Mouse (Mus musculus) adrenal gland, postnatal 10 days (tissue): ENCODE measurements around the gene Prkag2. TPM values are rescaled to one million over a fixed set of nuclear protein-coding genes. Genes with fewer than 3 reads are reported as not detected.

Source experiments
- DNase-seq: peaks from one replicate; pipeline ENCODE4 v3.0.0; 2021; ENCODE audit warnings: mixed read lengths
- total RNA-seq, 2 experiments: library from RNA; stranded (reverse); gene quantifications; 2 replicates each; pipeline ENCODE4 v1.2.3; 2021

The Prkag2 gene
- total RNA-seq, 2 experiments from 2014 or later: 76.5 to 129 TPM

- DNase-seq: no peak
Observed at GRCm38 (mm10) chr5:24967898-24968535, 132.4 kb downstream of the Prkag2 start.

GRCm38 (mm10) chr5:24963776-24964175 lies 136.7 kb downstream of the Prkag2 start:
- DNase-seq: peak; percentile 60

GRCm38 (mm10) chr5:24960791-24961190 lies 139.7 kb downstream of the Prkag2 start:
- peak; percentile 75 for DNase-seq

GRCm38 (mm10) chr5:24959758-24960157 lies 140.7 kb downstream of the Prkag2 start:
- DNase-seq: no peak

GRCm38 (mm10) chr5:24958596-24958995 lies 141.8 kb downstream of the Prkag2 start:
- DNase-seq: no peak

GRCm38 (mm10) chr5:24956891-24957290 lies 143.6 kb downstream of the Prkag2 start:
- DNase-seq: no peak

GRCm38 (mm10) chr5:24952842-24953741 lies 147.3 kb downstream of the Prkag2 start:
- no peak for DNase-seq

GRCm38 (mm10) chr5:24952212-24952611 lies 148.2 kb downstream of the Prkag2 start:
- no peak for DNase-seq

- DNase-seq: peak; percentile 45
Observed at GRCm38 (mm10) chr5:24950891-24951574, 149.4 kb downstream of the Prkag2 start.

GRCm38 (mm10) chr5:24950039-24950438 lies 150.4 kb downstream of the Prkag2 start:
- DNase-seq: no peak

- DNase-seq: no peak
Observed at GRCm38 (mm10) chr5:24938046-24938822, 162.2 kb downstream of the Prkag2 start.

- DNase-seq: no peak
Observed at GRCm38 (mm10) chr5:24936451-24936850, 164.0 kb downstream of the Prkag2 start.

- DNase-seq: no peak
Observed at GRCm38 (mm10) chr5:24935446-24935845, 165.0 kb downstream of the Prkag2 start.

- DNase-seq: no peak
Observed at GRCm38 (mm10) chr5:24933760-24934159, 166.7 kb downstream of the Prkag2 start.

GRCm38 (mm10) chr5:24931578-24932185 lies 168.8 kb downstream of the Prkag2 start:
- no peak for DNase-seq

GRCm38 (mm10) chr5:24930831-24931577 lies 169.4 kb downstream of the Prkag2 start:
- no peak for DNase-seq

GRCm38 (mm10) chr5:24928816-24929215 lies 171.6 kb downstream of the Prkag2 start:
- DNase-seq: no peak

GRCm38 (mm10) chr5:24927706-24928105 lies 172.7 kb downstream of the Prkag2 start:
- DNase-seq: no peak

GRCm38 (mm10) chr5:24919155-24919554 lies 181.3 kb downstream of the Prkag2 start:
- peak; percentile 44 for DNase-seq

- no peak for DNase-seq
Observed at GRCm38 (mm10) chr5:24916511-24916910, 183.9 kb downstream of the Prkag2 start.

GRCm38 (mm10) chr5:24915119-24915518 lies 185.3 kb downstream of the Prkag2 start:
- DNase-seq: no peak
